Mouse (Mus musculus) C2C12 (cell line): ENCODE data around the gene Galnt17.

Experiments used
- CEBPB ChIP-seq: IDR thresholded peaks from one replicate; pipeline ENCODE4 v1.6.1; 2011; ENCODE audit warnings: low read depth, mild to moderate bottlenecking, control low read depth, moderate library complexity
- CTCF ChIP-seq: IDR thresholded peaks from one replicate; pipeline ENCODE4 v1.5.1; 2011; ENCODE audit not compliant: control insufficient read depth, insufficient read depth, insufficient read length
- FOSL1 ChIP-seq: IDR thresholded peaks from one replicate; pipeline ENCODE4 v1.8.0; 2011; ENCODE audit warnings: mild to moderate bottlenecking, low read length; ENCODE audit not compliant: poor library complexity, insufficient read depth, severe bottlenecking
- MAX ChIP-seq: IDR thresholded peaks from one replicate; pipeline ENCODE4 v1.6.1; 2011; ENCODE audit warnings: mild to moderate bottlenecking, control low read depth
- MYOD1 ChIP-seq: IDR thresholded peaks from one replicate; pipeline ENCODE4 v1.6.1; 2011; ENCODE audit warnings: low read depth; ENCODE audit not compliant: control insufficient read depth, insufficient read length
- MYOG ChIP-seq: IDR thresholded peaks from one replicate; pipeline ENCODE4 v1.6.1; 2011; ENCODE audit not compliant: control insufficient read depth, insufficient read length; ENCODE audit errors: extremely low read depth
- USF1 ChIP-seq: IDR thresholded peaks from one replicate; pipeline ENCODE4 v1.6.1; 2011; ENCODE audit warnings: low read depth, mild to moderate bottlenecking, control low read depth, moderate library complexity

GRCm38 (mm10) chr5:131040441-131040840 is 267.9 kb downstream of the Galnt17 start:
- no peak for TF ChIP-seq CTCF
- no peak for TF ChIP-seq MAX
- TF ChIP-seq MYOG: no peak
- no peak for TF ChIP-seq USF1
- no peak for TF ChIP-seq FOSL1
- TF ChIP-seq CEBPB: no peak
- TF ChIP-seq MYOD1: no peak
